ENCODE assay signal across 1 mouse cellular context in genomic region chr11:11657634-11658033, GRCm38 (mm10).
TF ChIP-seq lines count a peak whose summit lies in the region.

No protein-coding gene starts in this region.

TF ChIP-seq in MEL, 35 proteins besides CTCF, POLR2A, EP300 and RAD21 (continued from another document):
- no peak for TF ChIP-seq E2F4 (IDR thresholded peaks at IDR 0.05; ENCODE audit: borderline replicate concordance, low read depth, low read length)
